Mouse (Mus musculus) bone marrow macrophage, adult 2 months (primary cell): ENCODE data around the gene Parva.

Source experiments
- CTCF ChIP-seq: IDR thresholded peaks from 2 replicates; pipeline ENCODE4 v1.5.1; 2012; ENCODE audit warnings: low read depth, mild to moderate bottlenecking, low read length, moderate library complexity
- POLR2A ChIP-seq: IDR thresholded peaks from 2 replicates; pipeline ENCODE4 v1.6.1; 2012; ENCODE audit warnings: mild to moderate bottlenecking, low read depth, low read length, borderline replicate concordance

- TF ChIP-seq POLR2A, result no peak
- no peak for TF ChIP-seq CTCF
Measured at GRCm38 (mm10) chr7:112472708-112473281, 45.5 kb downstream of the Parva start.
